Mouse (Mus musculus) heart, postnatal 36 days (tissue): ENCODE results near the gene Gm3642. TPM values are rescaled to one million over a fixed set of nuclear protein-coding genes. Genes with fewer than 3 reads are reported as not detected.
A peak's percentile ranks its signal among the peaks of the same experiment; 100 is the strongest.
"Not testable (repeated sequence)": the region's sequence is repeated elsewhere in the genome, so short reads cannot be mapped to it uniquely, and the experiment has no call there.

Experiments
- DNase-seq, 2 experiments: peaks; one replicate each; pipeline ENCODE4 v3.0.0; 2021 to 2022
- intact Hi-C: fragments of 180-260 bp; cut with DNase I; formaldehyde crosslinking; loops from one replicate; pipeline ENCODE4 v1.15.1; 2025
- total RNA-seq, 2 experiments: library from RNA; stranded (reverse); gene quantifications; 2 replicates each; pipeline ENCODE4 v1.2.3; 2021

Gene Gm3642
- total RNA-seq, result not detected

DNA sequence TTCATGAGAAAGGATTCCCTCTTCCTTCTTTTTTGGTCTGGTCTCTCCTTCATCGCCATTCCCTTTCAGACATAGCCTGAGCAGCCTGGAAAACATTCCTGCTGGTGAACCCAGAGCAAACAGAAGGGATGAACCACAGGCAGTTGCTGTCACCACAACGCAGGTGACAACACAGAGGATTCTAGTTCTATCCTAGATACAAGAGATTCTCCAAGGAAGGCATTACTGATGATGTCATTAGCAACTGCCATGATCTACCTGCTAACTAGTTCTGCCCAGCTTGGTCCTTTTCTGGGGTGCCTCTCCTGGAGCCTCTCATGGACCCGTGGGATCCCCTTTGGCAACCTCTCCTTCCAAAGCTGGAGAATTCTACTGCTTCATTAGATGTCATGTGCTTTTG is at the start of gene Gm3642:
Gm3642 (minus strand) TSS at position 101 of the 400 bp plus-strand sequence.
- intact Hi-C loops, DNase-seq: not testable (repeated sequence)

GRCm38 (mm10) chr14:6889521-6890012 is 49.5 kb upstream of the Gm3642 start, which contains the start of gene Gm3667:
Gene Gm3667 (minus strand): TSS chr14:6889962.
- DNase-seq, result peak; percentile 19 to 34
- intact Hi-C loops, result not testable (repeated sequence)

DNA sequence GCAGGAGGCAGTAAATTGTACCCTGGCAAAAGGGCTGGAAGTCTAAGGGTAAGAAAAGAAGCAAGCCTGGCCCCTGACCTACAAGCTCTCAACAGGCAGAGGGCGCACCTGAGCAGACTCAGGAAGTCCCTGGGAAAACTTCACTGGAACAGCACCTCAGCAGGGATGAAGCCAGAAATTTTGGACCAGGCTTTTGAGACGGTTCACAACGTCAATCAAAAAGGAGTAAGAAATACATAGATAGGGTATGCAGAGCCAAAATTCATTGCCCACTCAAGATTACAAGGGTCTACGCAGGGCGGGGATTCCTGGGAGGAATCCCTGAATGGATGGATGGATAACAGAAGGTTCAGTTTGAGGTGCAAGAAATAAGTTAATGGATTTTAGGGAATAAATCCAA is 48.7 kb upstream of the Gm3642 start:
- intact Hi-C loops, result not testable (repeated sequence)
- DNase-seq, result peak; percentile 13 to 34

GRCm38 (mm10) chr14:6823297-6823696 is 16.8 kb downstream of the Gm3642 start:
- intact Hi-C loops, DNase-seq: not testable (repeated sequence)

Other genes starting within 250 kb of the Gm3642 start
- under 1 TPM in 1 of 2 experiments, not detected in 1; 0.60 TPM for gene Gm3629, start 249.7 kb downstream of the Gm3642 start, total RNA-seq
- not detected for gene Gm3460, start 217.9 kb downstream of the Gm3642 start, total RNA-seq
- not detected for gene Gm10251, start 156.1 kb downstream of the Gm3642 start, total RNA-seq
- gene Gm8050, start 120.1 kb downstream of the Gm3642 start, total RNA-seq, result not detected
- gene Gm3636, start 98.0 kb downstream of the Gm3642 start, total RNA-seq, result under 1 TPM; 0.30 to 0.50 TPM
- not detected for gene Gm8362, start 65.9 kb downstream of the Gm3642 start, total RNA-seq
- gene Gm3667, start 49.7 kb upstream of the Gm3642 start, total RNA-seq, result under 1 TPM; 0.33 to 0.35 TPM
- gene Gm6356, start 133.5 kb upstream of the Gm3642 start, total RNA-seq, result not detected
- under 1 TPM in 1 of 2 experiments, not detected in 1; 0.19 TPM for gene Gm10406, start 187.1 kb upstream of the Gm3642 start, total RNA-seq
- gene Gm3685, start 204.7 kb upstream of the Gm3642 start, total RNA-seq, result not detected